Mouse (Mus musculus): ENCODE data around the gene Cd84.
"Not testable (repeated sequence)": the region's sequence is repeated elsewhere in the genome, so short reads cannot be mapped to it uniquely, and the experiment has no call there.

Gene Cd84

GRCm38 (mm10) chr1:171839488-171839887 lies at the start of gene Cd84:
TSS of gene Cd84 (plus strand) at chr1:171839697.
- DNase-seq (ENCODE audit: low spot score in 2 of 2): no peak

- no peak for DNase-seq (ENCODE audit: low spot score in 2 of 2)
Measured at GRCm38 (mm10) chr1:171791491-171791890, 48.0 kb upstream of the Cd84 start.

GRCm38 (mm10) chr1:171796185-171796584 lies 43.3 kb upstream of the Cd84 start:
- no peak for DNase-seq (ENCODE audit: low spot score in 2 of 2)

- no peak for DNase-seq (ENCODE audit: low spot score in 2 of 2)
Measured at GRCm38 (mm10) chr1:171797840-171798239, 41.7 kb upstream of the Cd84 start.

- no peak for DNase-seq (ENCODE audit: low spot score in 2 of 2)
Measured at GRCm38 (mm10) chr1:171799648-171800047, 39.8 kb upstream of the Cd84 start.

- not testable (repeated sequence) for DNase-seq (ENCODE audit: low spot score in 2 of 2)
Measured at GRCm38 (mm10) chr1:171811048-171811447, 28.4 kb upstream of the Cd84 start.

- DNase-seq (ENCODE audit: low spot score in 2 of 2): peak; percentile 41 to 53
Measured at GRCm38 (mm10) chr1:171815545-171816439, 23.7 kb upstream of the Cd84 start.

GRCm38 (mm10) chr1:171816991-171817390 lies 22.5 kb upstream of the Cd84 start:
- DNase-seq (ENCODE audit: low spot score in 2 of 2): no peak

GRCm38 (mm10) chr1:171821331-171821730 lies 18.2 kb upstream of the Cd84 start:
- DNase-seq (ENCODE audit: low spot score in 2 of 2): no peak

- DNase-seq (ENCODE audit: low spot score in 2 of 2): no peak
Measured at GRCm38 (mm10) chr1:171825462-171825861, 14.0 kb upstream of the Cd84 start.

- DNase-seq (ENCODE audit: low spot score in 2 of 2): peak; percentile 44 to 53
Measured at GRCm38 (mm10) chr1:171826164-171826563, 13.3 kb upstream of the Cd84 start.

- DNase-seq (ENCODE audit: low spot score in 2 of 2): no peak
Measured at GRCm38 (mm10) chr1:171827674-171828073, 11.8 kb upstream of the Cd84 start.

GRCm38 (mm10) chr1:171840450-171841023 lies 1.0 kb downstream of the Cd84 start:
- DNase-seq (ENCODE audit: low spot score in 2 of 2): no peak

GRCm38 (mm10) chr1:171845035-171845754 lies 5.7 kb downstream of the Cd84 start:
- no peak for DNase-seq (ENCODE audit: low spot score in 2 of 2)

GRCm38 (mm10) chr1:171848201-171848600 lies 8.7 kb downstream of the Cd84 start:
- no peak for DNase-seq (ENCODE audit: low spot score in 2 of 2)

- no peak for DNase-seq (ENCODE audit: low spot score in 2 of 2)
Measured at GRCm38 (mm10) chr1:171848757-171849156, 9.3 kb downstream of the Cd84 start.

- peak in 1 of 2 experiments; percentile 6 for DNase-seq (ENCODE audit: low spot score in 2 of 2)
Measured at GRCm38 (mm10) chr1:171849454-171849853, 10.0 kb downstream of the Cd84 start.

GRCm38 (mm10) chr1:171865467-171865866 lies 26.0 kb downstream of the Cd84 start:
- DNase-seq (ENCODE audit: low spot score in 2 of 2): no peak

- DNase-seq (ENCODE audit: low spot score in 2 of 2): peak; percentile 3 to 11
Measured at GRCm38 (mm10) chr1:171886989-171887388, 47.5 kb downstream of the Cd84 start.

- DNase-seq (ENCODE audit: low spot score in 2 of 2): not testable (repeated sequence)
Measured at GRCm38 (mm10) chr1:171895364-171895763, 55.9 kb downstream of the Cd84 start, which contains the start of gene Gm10521. TSS of gene Gm10521 (plus strand) at chr1:171895664.

GRCm38 (mm10) chr1:171904011-171904410 lies 64.5 kb downstream of the Cd84 start:
- no peak for DNase-seq (ENCODE audit: low spot score in 2 of 2)

Measured in right cerebral cortex, adult 2 months (tissue).